Mouse (Mus musculus): ENCODE data around the gene Ednra.

DNA sequence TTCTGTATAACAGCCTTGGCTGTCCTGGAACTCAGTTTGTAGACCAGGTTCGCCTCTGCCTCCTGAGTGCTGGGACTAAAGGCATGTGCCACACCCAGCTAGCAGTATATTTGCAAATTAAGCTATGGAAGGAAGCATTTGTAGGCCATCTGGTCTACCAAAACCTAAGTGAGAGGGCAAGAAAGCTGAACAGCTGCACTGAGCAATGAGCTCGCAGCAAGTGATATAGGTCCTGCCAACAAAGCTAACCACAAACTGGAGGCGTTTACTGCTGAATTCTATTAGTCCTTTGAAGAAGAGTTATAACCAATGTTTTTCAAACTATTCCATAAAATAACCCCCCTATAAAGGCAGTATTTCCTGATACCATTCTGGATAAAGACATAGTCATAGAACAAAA is 86.7 kb downstream of the Ednra start:
- TF ChIP-seq CTCF (conservative IDR thresholded peaks at IDR 0.05; ENCODE audit: insufficient read depth, insufficient read length, low read depth, low read length) (no peak), POLR2A (IDR thresholded peaks at IDR 0.05; ENCODE audit: low read depth, low read length) (no peak)

All from kidney, adult 2 months (tissue).